Mouse (Mus musculus) CH12.LX (cell line): ENCODE measurements around the gene Arvcf. TPM values are rescaled to one million over a fixed set of nuclear protein-coding genes. Genes with fewer than 3 reads are reported as not detected.

Source experiments
- DNase-seq: peaks from one replicate; pipeline ENCODE4 v3.0.0-alpha.2; 2013; ENCODE audit errors: extremely low read depth
- H3K27ac ChIP-seq: 2 replicates; pipeline ENCODE4 v1.5.1; 2012; ENCODE audit warnings: low read depth, mild to moderate bottlenecking, control low read depth, moderate library complexity; ENCODE audit not compliant: insufficient read depth
- H3K27me3 ChIP-seq: replicated peaks from 2 replicates; pipeline ENCODE3; 2012; ENCODE audit warnings: inconsistent platforms
- H3K36me3 ChIP-seq, 2 experiments: replicated peaks in 1 of 2; 2 replicates each; pipeline versions ENCODE3 to v1.6.1; 2012; ENCODE audit warnings: inconsistent platforms in 1 of 2, low read length in 1 of 2, mild to moderate bottlenecking in 1 of 2, mixed read lengths in 1 of 2, moderate library complexity in 1 of 2; ENCODE audit not compliant: control insufficient read depth in 1 of 2, insufficient read depth in 1 of 2
- H3K4me1 ChIP-seq, 2 experiments: 2 replicates each; pipeline ENCODE4 v1.6.1; 2012; ENCODE audit warnings: inconsistent platforms in 1 of 2, moderate library complexity in 1 of 2; ENCODE audit not compliant: insufficient read depth in 2 of 2, control insufficient read depth in 1 of 2
- H3K4me2 ChIP-seq: 2 replicates; pipeline ENCODE4 v1.6.1; 2012; ENCODE audit warnings: low read depth, mild to moderate bottlenecking, control low read depth; ENCODE audit not compliant: poor library complexity, insufficient read depth, severe bottlenecking
- H3K4me3 ChIP-seq, 3 experiments: fragments of 150-350 bp in 1 of 3; sonication (generic) in 1 of 3; replicated peaks in 1 of 3; 2 replicates each; pipeline versions ENCODE3 to v1.5.1; 2011 to 2012; ENCODE audit warnings: low read depth in 2 of 3, low read length in 2 of 3, mild to moderate bottlenecking in 2 of 3, moderate library complexity in 2 of 3, control low read depth in 1 of 3, improper control_type of control experiment in 1 of 3, inconsistent platforms in 1 of 3, mixed read lengths in 1 of 3; ENCODE audit not compliant: poor library complexity in 1 of 3
- H3K79me2 ChIP-seq: replicated peaks from 2 replicates; pipeline ENCODE4 v1.6.1; 2012; ENCODE audit warnings: mild to moderate bottlenecking, moderate library complexity; ENCODE audit not compliant: control insufficient read depth, poor library complexity, insufficient read depth, severe bottlenecking; ENCODE audit errors: extremely low read depth
- H3K9ac ChIP-seq: 2 replicates; pipeline ENCODE4 v1.6.1; 2012; ENCODE audit warnings: low read depth, mild to moderate bottlenecking, control low read depth, moderate library complexity; ENCODE audit not compliant: insufficient read depth
- H3K9me3 ChIP-seq: replicated peaks from 2 replicates; pipeline ENCODE3; 2012; ENCODE audit warnings: low read length, inconsistent platforms, mixed read lengths
- BHLHE40 ChIP-seq: IDR thresholded peaks from 2 replicates; pipeline ENCODE4 v1.6.1; 2011; ENCODE audit warnings: mild to moderate bottlenecking, low read depth, low read length, improper control_type of control experiment
- CHD1 ChIP-seq: IDR thresholded peaks from 2 replicates; pipeline ENCODE4 v1.6.1; 2012; ENCODE audit warnings: low read depth, low read length, improper control_type of control experiment, inconsistent platforms
- CHD2 ChIP-seq: IDR thresholded peaks from 2 replicates; pipeline ENCODE4 v1.6.1; 2011; ENCODE audit warnings: low read length, improper control_type of control experiment
- CTCF ChIP-seq, 2 experiments: IDR thresholded peaks in 1 of 2; conservative IDR thresholded peaks in 1 of 2; 2 replicates each; pipeline ENCODE4 v1.5.1; 2011 to 2012; ENCODE audit warnings: low read depth in 2 of 2, low read length in 2 of 2, improper control_type of control experiment in 1 of 2, inconsistent platforms in 1 of 2, mild to moderate bottlenecking in 1 of 2, moderate library complexity in 1 of 2
- JUND ChIP-seq: conservative IDR thresholded peaks from 2 replicates; pipeline ENCODE4 v1.6.1; 2011; ENCODE audit warnings: low read depth, low read length, improper control_type of control experiment
- KAT2A ChIP-seq: IDR thresholded peaks from 2 replicates; pipeline ENCODE4 v1.6.1; 2012; ENCODE audit warnings: low read length, improper control_type of control experiment, inconsistent platforms; ENCODE audit not compliant: insufficient replicate concordance
- MAX ChIP-seq: IDR thresholded peaks from 2 replicates; pipeline ENCODE4 v1.6.1; 2011; ENCODE audit warnings: low read length, improper control_type of control experiment
- MXI1 ChIP-seq: IDR thresholded peaks from 2 replicates; pipeline ENCODE4 v1.6.1; 2011; ENCODE audit warnings: mild to moderate bottlenecking, low read depth, low read length, improper control_type of control experiment
- MYC ChIP-seq: IDR thresholded peaks from 2 replicates; pipeline ENCODE4 v1.6.1; 2011; ENCODE audit warnings: low read depth, mild to moderate bottlenecking, improper control_type of control experiment, low read length
- NELFE ChIP-seq: IDR thresholded peaks from 2 replicates; pipeline ENCODE4 v1.6.1; 2011; ENCODE audit warnings: low read depth, low read length, improper control_type of control experiment
- POLR2A ChIP-seq: IDR thresholded peaks from 2 replicates; pipeline ENCODE4 v1.6.1; 2011; ENCODE audit warnings: low read depth, mild to moderate bottlenecking, improper control_type of control experiment, low read length
- RCOR1 ChIP-seq: conservative IDR thresholded peaks from 2 replicates; pipeline ENCODE4 v1.6.1; 2012; ENCODE audit warnings: low read depth, mild to moderate bottlenecking, inconsistent platforms, low read length, improper control_type of control experiment
- SIN3A ChIP-seq: IDR thresholded peaks from 2 replicates; pipeline ENCODE4 v1.6.1; 2012; ENCODE audit warnings: low read length, improper control_type of control experiment, inconsistent platforms
- SMC3 ChIP-seq: IDR thresholded peaks from 2 replicates; pipeline ENCODE4 v1.6.1; 2011; ENCODE audit warnings: low read depth, low read length, improper control_type of control experiment
- TBP ChIP-seq: conservative IDR thresholded peaks from 2 replicates; pipeline ENCODE4 v1.6.1; 2011; ENCODE audit warnings: low read depth, low read length, improper control_type of control experiment
- UBTF ChIP-seq: IDR thresholded peaks from 2 replicates; pipeline ENCODE4 v1.6.1; 2012; ENCODE audit warnings: low read depth, mild to moderate bottlenecking, inconsistent platforms, low read length, improper control_type of control experiment, moderate library complexity
- USF1 ChIP-seq: IDR thresholded peaks from 2 replicates; pipeline ENCODE4 v1.6.1; 2014; ENCODE audit warnings: low read depth, mild to moderate bottlenecking, inconsistent platforms, low read length, improper control_type of control experiment
- USF2 ChIP-seq: conservative IDR thresholded peaks from 2 replicates; pipeline ENCODE4 v1.6.1; 2011; ENCODE audit warnings: low read depth, low read length, improper control_type of control experiment
- ZKSCAN1 ChIP-seq: IDR thresholded peaks from 2 replicates; pipeline ENCODE4 v1.6.1; 2012; ENCODE audit warnings: low read depth, inconsistent platforms, low read length, improper control_type of control experiment, borderline replicate concordance
- dilution Hi-C: fragments of 300-500 bp; cut with MboI; formaldehyde crosslinking; loops from 2 replicates; pipeline ENCODE4 v1.14.3; 2020; ENCODE audit warnings: low sequenced_read_pairs; ENCODE audit not compliant: extremely low pct_unique_long_range_greater_than_20kb, extremely low pct_ligation_motif_present
- in situ Hi-C: fragments of 300-500 bp; cut with MboI; formaldehyde crosslinking; loops from 3 replicates; pipeline ENCODE4 v1.14.3; 2019; ENCODE audit warnings: low sequenced_read_pairs, low pct_ligation_motif_present, low pct_unique_long_range_greater_than_20kb, mixed read lengths
- polyA plus RNA-seq: library from polyadenylated mRNA; unstranded; fragments of >175 nt; gene quantifications from 2 replicates; pipeline ENCODE4 v1.2.1, GENCODE M21; 2012; ENCODE audit warnings: low read depth; ENCODE audit not compliant: insufficient read length
- total RNA-seq, 2 experiments: library from RNA; depleted of rRNA; stranded (reverse); fragments of 300-350 nt in 1 of 2; fragments of >200 nt in 1 of 2; gene quantifications; 2 replicates each; pipeline ENCODE4 v1.2.3; 2012 to 2014

The Arvcf gene
- total and polyA plus RNA-seq, 3 experiments = 1.1 to 7.5 (median 3.9) TPM

DNA sequence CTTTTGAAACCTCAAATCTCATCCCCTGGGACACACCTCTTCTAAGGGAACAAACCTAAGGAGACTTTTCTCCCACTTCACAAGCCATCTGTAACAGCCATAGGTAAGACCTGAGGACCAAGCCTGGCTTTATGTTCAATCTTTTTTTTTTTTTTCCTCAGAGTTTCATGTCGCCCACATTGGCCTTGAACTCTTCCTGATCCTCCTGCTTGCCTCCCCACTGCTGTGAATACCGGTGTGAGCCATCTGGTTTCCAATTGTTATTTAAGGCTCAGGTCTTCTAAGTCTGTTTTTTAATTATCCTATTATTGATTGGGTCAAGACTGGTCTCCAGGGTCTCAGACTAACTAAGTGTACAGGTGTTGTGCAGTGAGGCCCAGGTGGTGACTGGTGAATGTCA is 26.5 kb upstream of the Arvcf start:
- Histone ChIP-seq H3K27ac (no peak overlapping the region), H3K9me3 (no peaks in the 10 kb centered on the region), H3K4me3 (no peak overlapping the region), H3K4me1 (peaks cover 7 to 33% of the 10 kb centered on the region in 2 experiments), H3K79me2 (no peaks in the 10 kb centered on the region), H3K9ac (no peak overlapping the region), H3K27me3 (no peaks in the 10 kb centered on the region), H3K36me3 (peaks cover 4 to 36% of the 10 kb centered on the region in 2 experiments), H3K4me2 (no peak overlapping the region)
- no peak for DNase-seq
- TF ChIP-seq SIN3A (no peak), RCOR1 (no peak), MAX (no peak), USF2 (no peak), CTCF (conservative IDR thresholded peaks at IDR 0.05 in 1 of 2, IDR thresholded peaks at IDR 0.05 in 1 of 2; ENCODE audit: low read depth in 2 of 2, low read length in 2 of 2) (no peak), ZKSCAN1 (no peak), SMC3 (no peak), UBTF (no peak), CHD2 (no peak), JUND (no peak)
- dilution Hi-C loops (no loop called here), in situ Hi-C loops (no loop called here)

DNA sequence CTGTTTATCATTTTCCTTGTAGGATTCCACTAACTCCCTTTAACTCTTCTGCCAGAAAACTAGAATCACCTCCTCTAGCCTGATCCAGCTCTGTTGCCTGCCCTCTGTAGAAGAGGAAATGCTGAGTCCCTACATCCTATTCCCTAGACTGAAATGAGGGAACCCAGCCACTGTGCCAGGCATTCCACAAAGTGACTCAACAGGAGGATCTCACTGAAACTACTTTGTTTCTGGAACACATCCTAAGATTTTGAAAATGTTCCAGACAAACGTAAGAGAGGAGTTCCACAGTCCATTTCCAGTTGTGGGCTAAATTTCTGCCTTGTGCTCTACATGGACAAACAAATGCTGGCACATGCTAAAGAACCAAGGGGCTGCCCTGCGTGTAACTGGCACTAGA is 24.5 kb upstream of the Arvcf start:
- in situ Hi-C loops (no loop called here), dilution Hi-C loops (no loop called here)
- H3K27me3 ChIP-seq = no peaks in the 10 kb centered on the region
- no peak for DNase-seq
- H3K4me1 ChIP-seq = peaks cover 7 to 33% of the 10 kb centered on the region in 2 experiments
- H3K4me3 ChIP-seq = no peak overlapping the region
- H3K4me2 ChIP-seq = no peak overlapping the region
- no peak for TF ChIP-seq TBP
- no peak for TF ChIP-seq CHD1
- no peak for TF ChIP-seq POLR2A
- no peak for TF ChIP-seq MYC
- TF ChIP-seq NELFE = no peak
- no peak for TF ChIP-seq MXI1
- no peak for TF ChIP-seq USF1
- no peak overlapping the region for H3K27ac ChIP-seq
- H3K9me3 ChIP-seq = no peaks in the 10 kb centered on the region
- peaks cover 4 to 44% of the 10 kb centered on the region in 2 experiments for H3K36me3 ChIP-seq
- H3K79me2 ChIP-seq = no peaks in the 10 kb centered on the region
- no peak overlapping the region for H3K9ac ChIP-seq

DNA sequence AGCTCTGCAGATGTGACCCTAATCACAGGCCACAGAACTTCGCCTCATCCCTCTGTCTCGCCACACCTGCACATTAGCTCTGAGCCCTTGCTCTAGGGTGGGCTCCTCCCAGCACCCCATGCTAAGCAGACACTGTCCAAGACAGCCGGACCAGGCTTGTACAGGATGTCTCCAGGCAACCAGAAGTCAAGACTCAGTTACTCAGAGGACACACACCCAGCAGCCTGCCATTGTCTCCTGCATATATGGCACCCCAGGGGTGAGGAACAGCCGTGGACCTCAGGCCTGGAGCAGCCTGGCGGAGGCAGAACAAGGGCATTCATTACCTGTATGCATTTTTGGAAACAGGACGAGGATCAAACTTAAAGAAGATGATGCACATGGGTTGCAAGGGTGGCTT is 24.0 kb upstream of the Arvcf start:
- H3K79me2 ChIP-seq = no peaks in the 10 kb centered on the region
- in situ Hi-C loops = no loop called here
- no peak for DNase-seq
- no peak overlapping the region for H3K27ac ChIP-seq
- TF ChIP-seq JUND (no peak), KAT2A (no peak), BHLHE40 (no peak)
- peaks cover 7 to 33% of the 10 kb centered on the region in 2 experiments for H3K4me1 ChIP-seq
- no peaks in the 10 kb centered on the region for H3K9me3 ChIP-seq
- H3K4me3 ChIP-seq = no peak overlapping the region
- no peaks in the 10 kb centered on the region for H3K27me3 ChIP-seq
- H3K36me3 ChIP-seq = peaks cover 4 to 44% of the 10 kb centered on the region in 2 experiments
- H3K9ac ChIP-seq = no peak overlapping the region
- H3K4me2 ChIP-seq = no peak overlapping the region
- dilution Hi-C loops = no loop called here
